Mouse (Mus musculus): Measurements from ENCODE around the gene Vps52.

The Vps52 gene

GRCm38 (mm10) chr17:33955555-33956214, at the start of gene Vps52, which contains the start of gene Rps18:
Vps52 (plus strand) TSS chr17:33955812.
Rps18 (minus strand) TSS chr17:33956001.
- DNase-seq: peak; percentile 98

- peak; percentile 55 for DNase-seq
Measured at GRCm38 (mm10) chr17:33908331-33909076, 47.1 kb upstream of the Vps52 start.

GRCm38 (mm10) chr17:33909077-33909868, 46.3 kb upstream of the Vps52 start, which contains the start of gene Daxx:
Daxx (plus strand) TSS chr17:33909414.
- peak; percentile 99 for DNase-seq

DNA sequence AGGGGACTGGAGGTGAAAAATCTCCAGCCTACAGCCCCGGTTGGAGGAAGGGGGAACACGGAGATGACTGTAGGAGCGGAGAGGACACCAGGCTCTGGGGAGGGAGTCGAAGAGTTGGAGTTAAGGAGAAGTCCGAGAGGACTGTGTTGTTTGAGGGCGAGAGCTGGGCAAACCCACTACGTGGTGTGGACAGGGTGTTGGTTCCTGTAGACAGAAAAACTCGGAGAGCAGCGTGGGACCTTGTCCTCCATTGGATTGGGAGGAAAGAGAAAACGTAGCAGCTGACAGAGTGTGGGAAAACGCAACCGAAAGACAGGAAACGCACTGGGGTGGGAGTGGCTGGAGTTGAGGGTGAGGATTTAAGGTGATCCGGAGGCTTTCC, 45.8 kb upstream of the Vps52 start:
- DNase-seq: peak; percentile 74

DNA sequence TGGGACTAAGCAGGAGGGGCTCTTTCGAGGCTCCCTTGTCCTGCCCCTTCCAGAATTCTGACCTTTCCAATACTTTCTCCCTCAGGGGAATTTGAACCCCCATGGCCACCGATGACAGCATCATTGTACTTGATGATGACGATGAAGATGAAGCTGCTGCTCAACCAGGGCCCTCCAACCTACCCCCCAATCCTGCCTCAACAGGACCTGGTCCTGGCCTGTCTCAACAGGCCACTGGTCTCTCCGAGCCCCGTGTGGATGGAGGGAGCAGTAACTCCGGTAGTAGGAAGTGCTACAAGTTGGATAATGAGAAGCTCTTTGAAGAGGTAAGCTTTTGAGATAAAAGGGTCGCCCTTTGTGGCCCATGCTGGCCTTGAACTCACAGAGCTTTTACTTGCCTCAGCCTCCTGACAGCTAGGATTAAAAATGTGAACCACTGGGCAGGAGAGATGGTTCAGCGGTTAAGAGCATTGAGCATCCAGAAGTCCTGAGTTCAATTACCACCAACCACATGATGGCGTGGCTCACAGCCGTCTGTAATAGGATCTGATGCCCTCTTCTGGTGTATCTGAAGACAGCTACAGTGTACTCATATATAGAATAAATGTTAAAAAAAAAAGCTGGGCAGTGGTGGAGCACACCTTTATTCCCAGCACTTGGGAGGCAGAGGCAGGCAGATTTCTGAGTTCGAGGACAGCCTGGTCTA, 45.1 kb upstream of the Vps52 start:
- no peak for DNase-seq

DNA sequence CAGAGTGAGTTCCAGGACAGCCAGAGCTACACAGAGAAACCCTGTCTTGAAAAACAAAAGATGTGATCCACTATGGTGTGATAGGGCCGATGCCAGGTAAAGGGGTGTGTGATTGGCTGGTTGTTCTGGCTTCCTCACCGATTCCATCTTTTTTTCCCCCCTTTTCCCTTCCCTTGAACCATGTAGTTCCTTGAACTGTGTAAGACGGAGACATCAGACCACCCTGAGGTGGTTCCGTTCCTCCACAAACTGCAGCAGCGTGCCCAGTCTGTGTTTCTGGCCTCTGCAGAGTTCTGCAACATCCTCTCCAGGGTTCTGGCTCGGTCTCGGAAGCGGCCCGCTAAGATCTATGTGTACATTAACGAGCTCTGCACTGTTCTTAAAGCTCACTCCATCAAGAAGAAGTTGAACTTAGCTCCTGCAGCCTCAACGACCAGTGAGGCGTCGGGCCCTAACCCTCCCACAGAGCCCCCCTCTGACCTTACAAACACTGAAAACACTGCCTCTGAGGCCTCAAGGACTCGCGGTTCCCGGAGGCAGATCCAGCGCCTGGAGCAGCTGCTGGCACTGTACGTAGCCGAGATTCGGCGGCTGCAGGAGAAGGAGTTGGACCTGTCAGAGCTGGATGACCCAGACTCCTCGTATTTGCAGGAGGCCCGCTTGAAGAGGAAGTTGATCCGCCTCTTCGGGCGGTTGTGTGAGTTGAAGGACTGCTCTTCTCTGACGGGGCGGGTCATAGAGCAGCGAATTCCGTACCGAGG, 44.4 kb upstream of the Vps52 start:
- DNase-seq: no peak

DNA sequence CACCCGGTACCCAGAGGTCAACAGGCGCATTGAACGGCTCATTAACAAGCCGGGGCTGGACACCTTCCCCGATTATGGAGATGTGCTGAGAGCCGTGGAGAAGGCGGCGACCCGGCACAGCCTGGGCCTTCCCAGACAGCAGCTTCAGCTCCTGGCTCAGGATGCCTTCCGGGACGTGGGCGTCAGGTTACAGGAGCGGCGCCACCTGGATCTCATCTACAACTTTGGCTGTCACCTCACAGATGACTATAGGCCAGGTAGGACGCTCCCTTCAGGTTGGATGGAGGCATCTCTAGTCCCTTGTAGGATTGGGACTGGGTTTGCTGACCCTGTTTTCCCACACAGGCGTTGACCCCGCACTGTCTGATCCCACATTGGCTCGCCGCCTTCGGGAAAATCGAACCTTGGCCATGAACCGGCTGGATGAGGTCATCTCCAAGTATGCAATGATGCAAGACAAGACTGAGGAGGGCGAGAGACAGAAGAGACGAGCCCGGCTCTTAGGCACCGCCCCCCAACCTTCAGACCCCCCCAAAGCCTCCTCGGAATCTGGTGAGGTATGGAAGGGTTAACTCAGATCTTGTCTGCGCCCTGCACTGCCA, 43.7 kb upstream of the Vps52 start:
- no peak for DNase-seq

- no peak for DNase-seq
Measured at GRCm38 (mm10) chr17:33913264-33913663, 42.3 kb upstream of the Vps52 start.

GRCm38 (mm10) chr17:33913905-33914304, 41.7 kb upstream of the Vps52 start:
- DNase-seq: no peak

GRCm38 (mm10) chr17:33914969-33915391, 40.6 kb upstream of the Vps52 start:
- DNase-seq: no peak

DNA sequence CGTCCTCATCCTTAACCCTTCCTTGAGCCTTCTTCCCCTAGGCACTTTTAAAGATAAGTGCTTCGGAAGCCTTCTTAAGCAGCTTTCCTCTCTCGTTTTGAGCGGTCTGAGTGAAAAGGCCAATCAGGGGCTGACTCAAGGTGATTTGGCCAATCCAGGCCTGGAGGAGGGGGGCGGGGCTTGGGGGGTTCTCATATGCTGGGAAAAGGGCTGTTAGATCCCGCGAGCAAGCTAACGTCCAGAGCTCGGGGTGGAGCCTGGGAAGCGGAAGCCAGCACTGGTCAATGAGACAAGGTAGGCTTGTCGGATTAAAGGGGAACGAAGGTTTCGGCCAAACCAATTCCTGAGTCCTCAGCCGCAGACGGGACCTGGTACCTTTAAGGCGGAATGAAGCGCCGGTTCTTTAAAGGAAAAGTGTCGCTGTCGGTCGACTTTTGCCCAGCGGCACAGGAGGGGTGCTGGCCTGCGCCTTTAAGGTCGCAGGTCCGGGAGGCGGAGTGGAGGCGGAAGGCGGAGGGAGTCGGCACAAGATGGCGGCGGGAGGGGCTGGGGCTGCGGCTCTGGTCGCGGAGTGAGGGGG, 39.9 kb upstream of the Vps52 start, which contains the start of the genes Tapbp and Zbtb22:
Gene Tapbp, plus strand, starts transcription at position 229 of the 580 bp plus-strand sequence.
Gene Zbtb22, plus strand, starts transcription at position 234 of the 580 bp plus-strand sequence.
- DNase-seq: peak; percentile 98

DNA sequence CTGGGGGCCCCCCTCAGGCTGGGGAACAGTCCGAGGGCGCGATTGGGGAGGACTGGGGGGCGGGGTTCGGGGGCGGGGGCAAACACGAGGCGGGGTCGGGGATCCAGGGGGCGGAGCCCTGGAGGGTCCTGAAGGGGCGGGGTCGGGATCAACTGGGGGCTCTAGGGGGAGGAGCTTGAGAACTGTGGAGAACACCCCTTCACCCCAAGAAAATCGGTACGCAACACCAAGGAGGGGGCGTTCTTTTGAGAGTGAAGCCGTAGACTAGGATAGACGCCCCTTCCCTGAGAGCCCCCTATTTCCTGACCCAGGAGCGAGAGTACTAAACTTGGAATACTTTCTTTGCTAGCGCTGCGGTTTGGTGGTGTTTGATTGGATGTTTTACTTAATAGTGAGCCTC, 39.3 kb upstream of the Vps52 start:
- no peak for DNase-seq

GRCm38 (mm10) chr17:33916847-33917655, 38.6 kb upstream of the Vps52 start:
- DNase-seq: no peak

GRCm38 (mm10) chr17:33917656-33918292, 37.8 kb upstream of the Vps52 start:
- DNase-seq: no peak

GRCm38 (mm10) chr17:33918293-33919203, 37.1 kb upstream of the Vps52 start:
- no peak for DNase-seq

DNA sequence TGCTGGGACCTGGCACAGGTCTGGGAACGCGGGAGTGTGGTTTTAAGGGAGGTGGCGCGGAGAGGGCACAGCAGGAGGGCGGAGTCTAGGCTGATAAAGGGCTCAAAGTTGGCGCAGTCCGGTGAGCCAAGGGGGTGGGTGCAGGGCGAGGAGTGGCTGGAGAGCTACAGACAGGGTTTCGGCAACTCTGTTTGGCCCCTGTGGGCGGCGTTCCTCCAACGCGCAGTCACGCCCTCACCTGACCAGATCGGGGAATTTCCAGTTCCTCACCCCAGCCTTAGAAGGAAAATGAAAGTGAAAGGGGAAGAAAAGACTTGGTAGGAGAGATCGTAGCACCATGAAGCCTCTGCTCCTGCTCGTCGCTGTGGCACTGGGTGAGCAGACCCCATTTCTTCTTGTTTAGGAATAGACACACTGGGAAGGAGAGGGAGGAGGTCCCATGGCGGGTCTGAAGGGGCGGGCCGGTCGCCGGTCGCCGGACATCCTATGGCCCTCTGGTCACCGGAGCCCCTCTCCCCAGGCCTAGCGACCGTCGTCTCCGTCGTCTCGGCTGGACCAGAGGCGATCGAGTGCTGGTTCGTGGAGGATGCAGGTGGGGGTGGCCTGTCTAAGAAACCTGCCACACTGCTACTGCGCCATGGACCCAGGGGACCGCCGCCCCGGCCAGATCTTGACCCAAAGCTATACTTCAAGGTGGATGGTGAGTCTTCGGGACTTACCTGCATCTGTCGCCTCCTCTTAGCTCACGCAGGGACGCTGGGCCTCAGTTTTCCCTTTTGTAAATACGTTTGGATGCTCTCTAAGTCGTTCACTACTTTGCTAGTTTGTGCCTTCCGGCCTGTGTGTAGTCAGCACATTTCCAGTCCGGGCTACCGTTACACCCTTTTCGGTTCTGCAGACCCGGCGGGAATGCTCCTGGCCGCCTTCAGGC, 36.0 kb upstream of the Vps52 start:
- DNase-seq: peak; percentile 93
